In the genomic region with DNA sequence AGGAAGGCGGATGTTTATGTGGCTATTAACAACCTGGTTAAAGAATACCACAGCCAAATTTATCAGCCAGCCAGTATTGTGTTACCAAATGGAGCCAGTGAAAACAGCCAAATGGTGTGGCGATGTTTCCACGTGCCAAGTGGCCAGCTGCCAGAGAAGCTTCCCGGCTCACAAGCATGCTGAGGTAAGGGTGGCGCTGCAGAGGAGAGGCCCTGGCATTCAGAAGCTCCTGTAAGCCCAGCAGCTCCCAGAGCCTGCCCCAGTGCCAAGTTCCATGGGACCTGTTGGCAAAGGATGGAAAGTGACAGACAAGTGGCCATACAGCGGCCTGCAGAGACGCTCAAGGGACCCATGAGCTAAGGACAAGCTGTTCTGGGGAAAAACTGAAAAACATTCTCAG, we compare ENCODE assay signal across 9 mouse cellular contexts.
A peak's percentile ranks its signal among the peaks of the same experiment; 100 is the strongest.
DNase-seq lines count a peak whose midpoint lies in the region; ATAC-seq lines count a peak whose summit lies in the region.
"Had no signal": no experiment of that assay in that cellular context is flagged by ENCODE, and none has a peak within 500 bp of the region (broad histone marks: within the 10 kb centered on the region; RNA-seq: fewer than 3 reads in every experiment).

No protein-coding gene starts in this region.

- H3K4me3 ChIP-seq in forebrain, embryonic 14.5 days (ENCODE audit: low read depth, low read length): no peak overlapping the region

- no peaks in the 10 kb centered on the region for H3K36me3 ChIP-seq in forebrain, embryonic 14.5 days (ENCODE audit: control insufficient read depth, insufficient read depth, low read length)

- DNase-seq in frontal cortex, postnatal 25 days (ENCODE audit: low spot score in 2 of 2): no peak
- peak; percentile 38 for DNase-seq in Muller cell, postnatal 12 days (ENCODE audit: inconsistent ontology term)
- DNase-seq in forebrain, embryonic 14.5 days (ENCODE audit: low spot score): peak; percentile 90
- DNase-seq in kidney, postnatal 25 days: peak; percentile 74 to 78
- DNase-seq in right cerebral cortex, postnatal 25 days: peak; percentile 43

- H3K4me2 ChIP-seq in forebrain, embryonic 14.5 days (ENCODE audit: low read length): no peak overlapping the region

- H3K27me3 ChIP-seq in forebrain, embryonic 14.5 days (replicated peaks; ENCODE audit: control insufficient read depth, insufficient read depth, low read length): no peaks in the 10 kb centered on the region

- H3K27ac ChIP-seq in forebrain, embryonic 14.5 days (ENCODE audit: low read depth, low read length): no peak overlapping the region
- H3K27ac ChIP-seq: kidney, postnatal 0 days had no signal

- ATAC-seq in frontal cortex, adult (ENCODE audit: low TSS enrichment): peak; percentile 41
- peak; percentile 75; the same call in 1 of the 2 replicates for ATAC-seq in forebrain, embryonic 14.5 days
- no peak for ATAC-seq in megakaryocyte progenitor cell, adult 5-6 weeks (replicated peaks; ENCODE audit: poor library complexity)
- no peak for ATAC-seq in granulocyte monocyte progenitor cell, adult 5-6 weeks (replicated peaks; ENCODE audit: poor library complexity, severe bottlenecking)

- H3K9ac ChIP-seq in forebrain, embryonic 14.5 days (ENCODE audit: low read length): no peak overlapping the region

- H3K9me3 ChIP-seq in forebrain, embryonic 14.5 days (replicated peaks; ENCODE audit: control insufficient read depth, low read length): no peaks in the 10 kb centered on the region

- WGBS in forebrain, embryonic 14.5 days: 40% methylated on average over 7 of the region's 7 CpGs

- H3K4me1 ChIP-seq in forebrain, embryonic 14.5 days (ENCODE audit: control insufficient read depth, insufficient read depth, low read length): no peaks in the 10 kb centered on the region

Comparison
In these comparisons a context has a peak if more than half of its experiments do, and no peak if none do; other contexts are left out.
1. ATAC-seq: peak in frontal cortex, adult (single experiment) and forebrain, embryonic 14.5 days (single experiment); none in megakaryocyte progenitor cell, adult 5-6 weeks (single experiment) and granulocyte monocyte progenitor cell, adult 5-6 weeks (single experiment).
2. DNase-seq: peak in Muller cell, postnatal 12 days (single experiment), forebrain, embryonic 14.5 days (single experiment), kidney, postnatal 25 days (2 of 2) and right cerebral cortex, postnatal 25 days (single experiment); none in frontal cortex, postnatal 25 days (0 of 2).